Mouse (Mus musculus): ENCODE results near the gene Ap1m2. TPM values are rescaled to one million over a fixed set of nuclear protein-coding genes. Genes with fewer than 3 reads are reported as not detected.
A peak's percentile ranks its signal among the peaks of the same experiment; 100 is the strongest.
"Not testable (repeated sequence)": the region's sequence is repeated elsewhere in the genome, so short reads cannot be mapped to it uniquely, and the experiment has no call there.

Ap1m2 gene
- total RNA-seq, 2 experiments from 2014 or later, result 1.6 TPM

- peak in 1 of 2 experiments; percentile 50 for DNase-seq (ENCODE audit: low spot score in 2 of 2)
Observed at GRCm38 (mm10) chr9:21290589-21290988, 21.5 kb downstream of the Ap1m2 start.

GRCm38 (mm10) chr9:21289337-21289671, 22.8 kb downstream of the Ap1m2 start:
- DNase-seq (ENCODE audit: low spot score in 2 of 2), result no peak

GRCm38 (mm10) chr9:21288404-21289336, 23.5 kb downstream of the Ap1m2 start:
- no peak for DNase-seq (ENCODE audit: low spot score in 2 of 2)

GRCm38 (mm10) chr9:21287571-21288402, 24.4 kb downstream of the Ap1m2 start, which contains the start of gene Kri1:
Gene Kri1 (minus strand): TSS chr9:21287969.
- DNase-seq (ENCODE audit: low spot score in 2 of 2), result peak; percentile 94 to 96

DNA sequence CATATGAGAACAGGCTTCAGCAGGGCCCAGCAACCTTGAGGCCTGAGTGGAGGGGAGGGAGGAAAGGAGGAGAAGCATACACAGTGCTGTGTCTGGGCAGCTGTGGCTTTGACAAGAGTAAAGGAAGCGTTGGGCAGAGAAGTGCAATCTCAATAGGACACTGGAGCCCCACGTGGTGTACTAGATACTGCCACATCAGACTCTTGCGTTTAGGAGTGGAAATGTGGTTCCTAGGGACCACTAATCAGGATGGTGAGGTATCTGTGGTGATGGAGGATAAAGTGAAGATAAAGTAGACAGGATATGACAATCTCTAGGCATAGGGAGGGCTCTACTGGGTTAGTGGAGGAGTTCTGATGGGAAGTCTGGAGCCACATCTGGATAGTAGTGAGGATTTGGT, 25.4 kb downstream of the Ap1m2 start:
- no peak for DNase-seq (ENCODE audit: low spot score in 2 of 2)

DNA sequence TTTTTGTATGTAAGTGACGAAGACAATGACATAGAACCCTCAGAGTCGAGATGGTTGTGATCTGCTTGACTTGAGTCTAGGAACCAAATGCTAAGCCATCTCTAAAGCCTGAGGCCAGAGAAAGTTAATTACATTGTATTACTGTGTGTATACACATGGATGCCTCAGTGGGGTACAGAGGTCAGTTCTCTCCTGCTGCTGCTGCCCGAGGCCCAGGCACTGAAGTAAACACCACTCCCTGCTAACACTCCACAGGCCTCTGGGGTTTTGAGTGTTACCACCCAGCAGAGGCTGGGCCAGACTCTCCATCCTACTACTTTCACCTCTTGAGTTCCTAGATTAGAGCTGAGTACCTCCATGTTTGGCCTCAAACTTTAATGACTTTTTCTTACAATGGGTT, 28.1 kb downstream of the Ap1m2 start:
- no peak for DNase-seq (ENCODE audit: low spot score in 2 of 2)

- DNase-seq (ENCODE audit: low spot score in 2 of 2), result no peak
Observed at GRCm38 (mm10) chr9:21283591-21283990, 28.5 kb downstream of the Ap1m2 start.

GRCm38 (mm10) chr9:21277776-21278175, 34.4 kb downstream of the Ap1m2 start:
- DNase-seq (ENCODE audit: low spot score in 2 of 2), result no peak

DNA sequence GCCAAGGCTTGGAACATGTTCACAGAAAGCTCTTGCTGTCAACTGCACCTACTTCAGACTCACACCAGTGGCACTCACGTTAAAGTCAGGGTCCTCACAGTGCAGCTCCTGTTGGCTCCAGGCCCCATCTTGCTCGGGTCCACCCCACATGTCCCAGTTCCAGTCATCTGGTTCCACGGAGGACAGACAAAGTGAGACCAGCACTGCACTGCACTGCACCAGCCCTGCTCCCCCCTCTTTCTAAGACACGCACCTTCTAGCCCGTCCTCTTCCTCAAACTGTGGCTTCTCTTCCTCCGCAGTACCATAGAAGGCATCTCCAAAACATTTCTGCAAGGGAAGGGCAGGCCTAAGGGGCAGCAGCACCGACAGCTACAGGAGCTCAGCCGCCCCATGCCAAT, 35.8 kb downstream of the Ap1m2 start:
- DNase-seq (ENCODE audit: low spot score in 2 of 2), result no peak

- DNase-seq (ENCODE audit: low spot score in 2 of 2), result no peak
Observed at GRCm38 (mm10) chr9:21275727-21276126, 36.4 kb downstream of the Ap1m2 start.

DNA sequence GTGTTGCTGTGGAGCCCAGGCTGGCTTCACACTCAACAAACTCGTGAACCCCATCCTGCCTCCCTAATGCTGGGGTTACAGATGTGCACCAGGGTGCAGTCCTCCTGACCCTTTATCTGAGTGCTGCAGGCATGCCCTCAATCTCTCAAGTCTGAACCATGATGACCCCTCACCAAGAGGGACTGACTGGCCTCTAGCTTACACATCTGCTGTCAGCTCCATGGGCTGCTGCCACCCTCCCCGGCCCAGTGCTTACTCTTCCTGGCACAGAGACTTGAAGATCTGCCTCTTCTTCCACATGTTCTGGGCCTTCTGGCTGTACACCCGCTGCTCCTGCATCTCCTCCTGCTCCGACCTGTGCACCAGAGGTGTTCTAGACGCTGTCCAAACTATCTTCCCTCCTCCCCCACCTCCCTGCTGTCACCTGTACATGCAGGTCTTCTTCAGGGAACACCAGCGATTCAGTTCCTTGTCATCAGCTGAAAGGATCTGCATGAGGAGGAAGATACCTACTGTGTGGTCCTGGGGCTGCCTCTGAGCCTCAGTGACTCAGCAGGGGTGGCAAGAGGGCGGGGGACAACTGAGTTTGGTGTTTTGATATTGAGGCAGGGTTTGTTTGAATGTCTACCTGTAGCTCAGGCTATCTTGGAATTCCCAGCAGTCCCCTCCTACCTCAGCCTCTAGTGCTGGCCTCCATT, 37.0 kb downstream of the Ap1m2 start:
- DNase-seq (ENCODE audit: low spot score in 2 of 2), result no peak

GRCm38 (mm10) chr9:21274336-21274735, 37.8 kb downstream of the Ap1m2 start:
- no peak for DNase-seq (ENCODE audit: low spot score in 2 of 2)

DNA sequence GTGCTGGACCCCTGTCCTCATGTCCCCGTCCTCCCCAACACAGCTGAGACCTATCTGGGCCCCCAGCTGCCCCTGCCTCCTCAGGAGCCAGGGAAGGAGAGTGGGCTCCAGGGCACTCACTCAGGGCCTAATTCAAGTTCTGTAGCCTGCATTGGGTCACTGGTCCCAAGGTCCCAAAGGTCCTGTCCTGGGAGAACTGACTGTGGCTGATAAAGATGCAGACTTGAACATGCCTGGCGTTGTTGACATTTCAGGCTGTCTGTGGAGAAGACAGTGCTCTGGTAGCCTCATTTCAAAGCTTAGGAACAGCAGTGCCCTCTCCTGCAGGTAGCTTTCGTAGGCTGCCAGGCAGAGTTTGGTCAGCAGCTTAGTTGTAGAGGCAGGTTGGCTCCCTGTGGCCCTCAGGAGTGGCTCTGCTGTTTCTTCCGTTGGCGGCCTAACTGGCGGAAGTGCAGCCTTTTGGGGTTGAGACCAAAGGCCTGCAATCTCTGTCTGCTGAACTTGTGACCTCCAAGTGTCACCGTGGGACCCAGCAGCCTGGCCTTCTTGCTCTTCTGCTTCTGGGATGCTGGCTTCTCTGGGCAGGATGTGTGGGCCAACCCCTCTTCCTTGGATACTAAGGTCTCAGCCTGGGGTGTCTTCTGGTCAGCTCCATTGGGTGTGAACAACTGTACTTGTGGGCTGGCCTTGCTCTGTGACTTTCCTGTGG, 38.5 kb downstream of the Ap1m2 start:
- DNase-seq (ENCODE audit: low spot score in 2 of 2), result no peak

- no peak for DNase-seq (ENCODE audit: low spot score in 2 of 2)
Observed at GRCm38 (mm10) chr9:21273094-21273493, 39.0 kb downstream of the Ap1m2 start.

GRCm38 (mm10) chr9:21272391-21272790, 39.7 kb downstream of the Ap1m2 start:
- DNase-seq (ENCODE audit: low spot score in 2 of 2), result no peak

GRCm38 (mm10) chr9:21269590-21269989, 42.5 kb downstream of the Ap1m2 start:
- not testable (repeated sequence) for DNase-seq (ENCODE audit: low spot score in 2 of 2)

GRCm38 (mm10) chr9:21268305-21268704, 43.8 kb downstream of the Ap1m2 start:
- DNase-seq (ENCODE audit: low spot score in 2 of 2), result no peak

DNA sequence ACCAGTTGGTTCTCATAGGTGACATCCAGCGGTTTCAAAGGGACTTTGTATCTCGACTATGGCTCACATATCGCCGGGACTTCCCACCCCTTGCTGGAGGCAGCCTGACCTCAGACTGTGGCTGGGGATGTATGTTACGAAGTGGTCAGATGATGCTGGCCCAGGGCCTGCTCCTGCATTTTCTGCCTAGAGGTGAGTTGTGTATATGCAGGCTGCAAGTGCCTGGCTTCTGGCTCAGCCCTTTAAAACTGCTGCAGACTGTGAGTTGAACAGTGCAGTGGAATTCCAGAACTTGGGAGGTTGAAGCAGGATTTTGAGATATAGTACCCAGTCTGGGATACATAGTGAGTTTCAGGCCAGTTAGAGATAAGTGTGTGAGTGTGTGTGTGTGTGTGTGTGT, 45.2 kb downstream of the Ap1m2 start:
- no peak for DNase-seq (ENCODE audit: low spot score in 2 of 2)

DNA sequence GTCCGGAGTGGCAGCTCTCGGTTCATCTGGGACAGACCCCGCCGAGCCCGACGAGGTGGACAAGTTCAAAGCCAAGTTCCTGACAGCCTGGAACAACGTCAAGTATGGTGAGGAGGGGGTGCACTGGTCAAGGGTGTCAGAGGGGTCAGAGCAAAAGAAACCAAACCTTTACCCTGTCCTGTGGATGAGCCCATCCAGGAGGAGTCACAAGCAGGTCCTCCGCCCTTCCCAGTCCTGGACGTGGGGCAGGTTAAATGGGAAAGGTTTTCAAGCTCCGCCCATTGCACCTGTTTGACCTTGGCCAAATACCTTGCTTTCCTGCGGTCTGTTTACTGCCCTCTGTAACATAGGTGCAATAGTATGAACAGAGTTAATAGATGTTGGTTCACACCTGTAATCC, 46.5 kb downstream of the Ap1m2 start:
- no peak for DNase-seq (ENCODE audit: low spot score in 2 of 2)

DNA sequence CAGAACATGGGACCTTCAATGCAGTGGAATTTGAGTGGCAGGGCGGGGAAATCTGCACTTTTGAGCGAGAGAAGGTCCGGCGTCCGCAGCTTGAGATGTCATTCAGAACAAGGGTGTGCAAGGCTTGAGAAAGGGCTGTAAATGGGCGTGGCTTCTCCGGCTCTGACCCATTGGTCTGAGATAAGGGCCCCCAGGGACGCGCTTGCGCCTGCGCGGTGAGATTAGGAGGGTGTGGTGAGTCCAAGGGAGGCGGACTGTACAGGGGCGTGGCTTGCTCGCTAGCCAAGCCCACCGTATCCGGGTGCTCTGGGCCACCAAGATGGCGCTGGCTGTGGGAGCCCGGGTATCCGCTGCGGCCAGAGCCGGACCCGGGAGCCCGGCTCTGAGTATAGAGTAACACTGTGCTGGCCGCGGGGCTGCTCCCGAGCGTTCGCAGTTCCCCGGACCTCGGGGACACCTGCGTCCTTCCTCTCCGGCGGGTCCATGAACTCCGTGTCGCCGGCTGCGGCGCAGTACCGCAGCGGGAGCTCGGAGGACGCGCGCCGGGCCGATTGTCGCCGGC, 47.1 kb downstream of the Ap1m2 start, which contains the start of gene Atg4d:
TSS of gene Atg4d (plus strand) at position 294 of the 562 bp plus-strand sequence.
- DNase-seq (ENCODE audit: low spot score in 2 of 2), result peak; percentile 95 to 98

Data from left cerebral cortex, adult 18-20 months (tissue).